Mouse (Mus musculus): ENCODE data around the gene Rangrf. TPM values are rescaled to one million over a fixed set of nuclear protein-coding genes. Genes with fewer than 3 reads are reported as not detected.
"Not testable (repeated sequence)": the region's sequence is repeated elsewhere in the genome, so short reads cannot be mapped to it uniquely, and the experiment has no call there.

The Rangrf gene
- polyA plus RNA-seq, 1 experiment from 2014 or later, result 67.0 TPM

DNA sequence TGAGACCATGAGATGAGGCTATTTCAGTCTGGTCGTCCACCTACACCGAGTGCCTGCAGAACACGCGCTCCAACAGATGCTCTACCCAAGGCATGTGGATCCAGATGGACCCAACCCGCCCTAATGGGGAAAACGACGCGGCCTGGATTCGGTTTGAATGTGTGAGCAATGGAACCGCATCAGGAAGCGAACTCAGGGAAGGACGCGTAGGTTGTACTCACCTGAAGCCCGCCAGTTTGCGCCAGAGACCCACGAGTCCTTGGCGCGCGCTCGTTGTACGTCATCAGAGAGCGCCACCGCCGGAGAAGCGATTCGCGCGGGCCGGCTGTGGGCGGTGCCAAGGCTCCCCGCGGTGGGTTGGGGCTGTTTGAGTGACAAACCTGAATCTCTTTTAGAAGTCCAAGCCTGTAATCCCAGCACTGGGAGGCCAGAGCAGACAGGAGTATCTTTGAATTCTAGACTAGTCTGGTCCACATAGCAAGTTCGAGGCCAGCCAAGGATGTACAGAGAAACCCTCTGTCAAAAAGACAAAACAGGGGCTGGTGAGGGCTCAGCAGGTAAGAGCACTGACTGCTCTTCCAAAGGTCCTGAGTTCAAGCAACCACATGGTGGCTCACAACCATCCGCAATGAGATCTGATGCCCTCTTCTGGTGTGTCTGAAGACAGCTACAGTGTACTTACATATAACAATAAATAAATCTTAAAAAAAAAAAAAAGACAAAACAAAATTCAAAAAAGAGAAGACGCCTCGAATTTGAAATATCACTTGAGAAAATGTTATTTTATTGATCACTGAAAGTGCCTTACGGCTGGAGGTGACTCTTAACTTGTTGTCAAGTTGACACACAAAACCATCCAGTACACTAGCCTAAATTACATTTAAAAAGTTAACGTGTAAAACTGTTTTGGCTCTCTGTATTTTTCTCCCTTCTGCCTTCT, 33.5 kb upstream of the Rangrf start, which contains the start of gene Pfas:
Gene Pfas (minus strand): TSS at position 279 of the 940 bp plus-strand sequence.
- WGBS (ENCODE audit: insufficient replicate concordance), result 9% methylated on average over 38 of the region's 38 CpGs
- Histone ChIP-seq H3K9me3 (replicated peaks; ENCODE audit: control insufficient read depth, low read length) (no peaks in the 10 kb centered on the region), H3K4me1 (ENCODE audit: control insufficient read depth, insufficient read depth, low read length) (peaks cover 12% of the 10 kb centered on the region), H3K4me3 (ENCODE audit: low read depth, low read length) (peak within 1 kb of the TSS; percentile 71), H3K27ac (ENCODE audit: low read depth, low read length) (peak within 1 kb of the TSS; percentile 60; the same call in 1 of the 2 replicates), H3K9ac (ENCODE audit: low read depth, low read length) (peak within 1 kb of the TSS; percentile 82), H3K27me3 (ENCODE audit: control insufficient read depth, insufficient read depth, low read length) (no peaks in the 10 kb centered on the region), H3K4me2 (peak within 1 kb of the TSS; percentile 71), H3K36me3 (ENCODE audit: control insufficient read depth, insufficient read depth, low read length) (no peaks in the 10 kb centered on the region)
- ATAC-seq (replicated peaks; ENCODE audit: insufficient number of reproducible peaks, low FRiP score, low TSS enrichment), result peak; percentile 72

DNA sequence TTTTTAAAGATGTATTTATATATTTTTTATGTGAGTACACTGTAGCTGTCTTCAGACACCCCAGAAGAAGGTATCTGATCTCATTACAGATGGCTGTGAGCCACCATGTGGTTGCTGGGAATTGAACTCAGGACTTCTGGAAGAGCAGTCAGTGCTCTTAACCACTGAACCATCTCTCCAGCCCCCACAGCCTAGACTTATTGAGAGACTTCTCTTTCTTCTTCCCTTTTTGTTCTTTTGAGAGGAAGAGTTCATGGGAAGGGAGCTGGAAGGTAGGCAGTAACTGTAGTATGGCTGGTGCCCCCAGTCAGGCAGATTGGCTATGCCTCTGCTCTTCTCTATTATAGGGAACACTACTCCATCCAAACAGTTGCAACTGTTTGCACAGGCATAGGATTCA, 31.6 kb upstream of the Rangrf start:
- ATAC-seq (replicated peaks; ENCODE audit: insufficient number of reproducible peaks, low FRiP score, low TSS enrichment); H3K9me3 ChIP-seq (replicated peaks; ENCODE audit: control insufficient read depth, low read length); H3K9ac ChIP-seq (ENCODE audit: low read depth, low read length); H3K4me2 ChIP-seq; H3K27me3 ChIP-seq (ENCODE audit: control insufficient read depth, insufficient read depth, low read length); H3K4me3 ChIP-seq (ENCODE audit: low read depth, low read length); H3K27ac ChIP-seq (ENCODE audit: low read depth, low read length); H3K36me3 ChIP-seq (ENCODE audit: control insufficient read depth, insufficient read depth, low read length): not testable (repeated sequence)
- H3K4me1 ChIP-seq (ENCODE audit: control insufficient read depth, insufficient read depth, low read length), result peaks cover 12% of the 10 kb centered on the region

DNA sequence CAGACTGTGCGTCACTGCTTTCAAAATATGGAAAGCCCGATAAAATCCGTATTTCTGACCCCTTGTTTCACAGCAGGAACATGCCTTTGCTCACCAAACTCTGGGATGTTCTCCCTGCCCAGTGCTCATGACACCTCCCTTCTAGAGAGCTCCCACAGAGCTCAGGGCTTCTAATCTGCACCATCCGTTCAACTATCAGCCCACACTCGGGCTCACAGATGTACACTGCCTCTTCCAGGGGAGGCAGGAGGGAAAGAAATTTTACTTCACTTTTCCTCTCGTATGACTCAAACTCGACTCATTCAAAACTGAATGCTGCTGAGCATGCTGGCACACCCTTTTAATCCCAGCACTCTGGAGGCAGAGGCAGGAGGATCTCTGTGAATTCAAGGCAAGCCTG, 30.2 kb upstream of the Rangrf start:
- Histone ChIP-seq H3K4me2 (no peak overlapping the region), H3K4me1 (ENCODE audit: control insufficient read depth, insufficient read depth, low read length) (peaks cover 7% of the 10 kb centered on the region), H3K27me3 (ENCODE audit: control insufficient read depth, insufficient read depth, low read length) (no peaks in the 10 kb centered on the region), H3K36me3 (ENCODE audit: control insufficient read depth, insufficient read depth, low read length) (peaks cover 20% of the 10 kb centered on the region), H3K9me3 (replicated peaks; ENCODE audit: control insufficient read depth, low read length) (no peaks in the 10 kb centered on the region), H3K27ac (ENCODE audit: low read depth, low read length) (no peak overlapping the region), H3K9ac (ENCODE audit: low read depth, low read length) (no peak overlapping the region), H3K4me3 (ENCODE audit: low read depth, low read length) (no peak overlapping the region)
- ATAC-seq (replicated peaks; ENCODE audit: insufficient number of reproducible peaks, low FRiP score, low TSS enrichment), result no peak
- 84% methylated on average over 7 of the region's 7 CpGs for WGBS (ENCODE audit: insufficient replicate concordance)

DNA sequence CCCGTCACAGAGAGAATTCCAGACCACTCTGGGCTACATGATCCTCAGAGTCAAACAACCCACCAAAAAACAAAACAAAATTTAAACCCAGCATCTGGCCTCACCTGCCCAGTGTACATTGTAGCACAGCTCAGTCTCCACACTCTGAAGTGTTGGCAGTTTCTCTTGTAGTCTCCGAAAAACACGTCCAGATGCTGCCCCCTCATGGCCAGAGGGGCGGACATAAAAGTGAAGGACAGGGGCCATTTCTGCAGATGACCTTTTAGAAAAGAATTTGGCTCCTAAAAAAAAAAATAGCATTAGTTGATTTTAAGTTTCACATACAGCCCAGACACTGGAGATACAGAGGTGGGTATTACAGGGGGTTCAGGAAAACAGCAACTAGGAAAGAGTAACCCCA, 28.6 kb upstream of the Rangrf start:
- Histone ChIP-seq H3K4me2 (no peak overlapping the region), H3K27me3 (ENCODE audit: control insufficient read depth, insufficient read depth, low read length) (no peaks in the 10 kb centered on the region), H3K9ac (ENCODE audit: low read depth, low read length) (0 out of 2 replicates have a peak overlapping the region, but pooled peaks have one; percentile 10), H3K36me3 (ENCODE audit: control insufficient read depth, insufficient read depth, low read length) (peaks cover 23% of the 10 kb centered on the region), H3K9me3 (replicated peaks; ENCODE audit: control insufficient read depth, low read length) (no peaks in the 10 kb centered on the region), H3K4me1 (ENCODE audit: control insufficient read depth, insufficient read depth, low read length) (peaks cover 7% of the 10 kb centered on the region), H3K4me3 (ENCODE audit: low read depth, low read length) (no peak overlapping the region), H3K27ac (ENCODE audit: low read depth, low read length) (no peak overlapping the region)
- 53% methylated on average over 4 of the region's 4 CpGs for WGBS (ENCODE audit: insufficient replicate concordance)
- ATAC-seq (replicated peaks; ENCODE audit: insufficient number of reproducible peaks, low FRiP score, low TSS enrichment), result no peak

DNA sequence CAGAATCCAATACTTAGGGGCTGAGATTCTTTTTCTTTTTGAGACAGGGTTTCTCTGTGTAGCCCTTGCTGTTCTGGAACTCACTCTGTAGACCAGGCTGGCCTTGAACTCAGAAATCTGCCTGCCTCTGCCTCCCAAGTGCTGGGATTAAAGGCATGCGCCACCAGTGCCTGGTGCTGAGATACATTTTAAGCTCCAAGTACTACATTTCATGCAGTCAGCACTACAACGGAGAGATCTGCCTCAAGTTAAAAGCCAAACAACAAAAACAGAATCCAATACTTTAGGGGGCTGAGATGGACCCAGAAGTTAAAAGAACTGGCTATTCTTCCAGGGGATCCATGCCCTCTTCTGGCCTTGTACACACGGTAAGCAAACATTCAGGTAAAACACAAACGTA, 27.8 kb upstream of the Rangrf start:
- not testable (repeated sequence) for H3K4me1 ChIP-seq (ENCODE audit: control insufficient read depth, insufficient read depth, low read length); H3K9me3 ChIP-seq (replicated peaks; ENCODE audit: control insufficient read depth, low read length); H3K27me3 ChIP-seq (ENCODE audit: control insufficient read depth, insufficient read depth, low read length); H3K4me3 ChIP-seq (ENCODE audit: low read depth, low read length); H3K4me2 ChIP-seq; H3K9ac ChIP-seq (ENCODE audit: low read depth, low read length); ATAC-seq (replicated peaks; ENCODE audit: insufficient number of reproducible peaks, low FRiP score, low TSS enrichment); H3K27ac ChIP-seq (ENCODE audit: low read depth, low read length)
- peaks cover 23% of the 10 kb centered on the region for H3K36me3 ChIP-seq (ENCODE audit: control insufficient read depth, insufficient read depth, low read length)
- WGBS (ENCODE audit: insufficient replicate concordance), result 94% methylated on average over 4 of the region's 4 CpGs

DNA sequence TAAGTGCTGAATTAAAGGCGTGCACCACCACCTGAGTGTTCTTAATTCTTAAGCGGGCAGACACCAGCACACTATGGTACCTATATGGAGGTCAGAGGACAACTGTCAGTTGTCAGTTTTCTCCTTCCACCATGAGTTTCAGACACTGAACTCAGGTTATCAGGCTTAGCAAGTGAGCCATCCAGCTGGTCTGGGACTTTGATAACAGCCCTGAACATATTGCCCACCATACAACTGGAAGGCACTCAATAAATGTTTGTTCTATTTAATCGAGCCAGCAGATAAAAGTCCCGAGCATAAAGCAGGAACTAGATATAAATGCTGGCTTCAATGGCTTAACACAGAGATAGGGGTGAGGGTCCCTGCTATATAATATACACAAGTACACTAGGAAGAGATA, 22.1 kb upstream of the Rangrf start:
- Histone ChIP-seq H3K9ac (ENCODE audit: low read depth, low read length) (no peak overlapping the region), H3K4me3 (ENCODE audit: low read depth, low read length) (no peak overlapping the region), H3K9me3 (replicated peaks; ENCODE audit: control insufficient read depth, low read length) (no peaks in the 10 kb centered on the region), H3K27ac (ENCODE audit: low read depth, low read length) (no peak overlapping the region), H3K36me3 (ENCODE audit: control insufficient read depth, insufficient read depth, low read length) (peaks cover 43% of the 10 kb centered on the region), H3K4me2 (no peak overlapping the region), H3K27me3 (ENCODE audit: control insufficient read depth, insufficient read depth, low read length) (no peaks in the 10 kb centered on the region), H3K4me1 (ENCODE audit: control insufficient read depth, insufficient read depth, low read length) (no peaks in the 10 kb centered on the region)
- no peak for ATAC-seq (replicated peaks; ENCODE audit: insufficient number of reproducible peaks, low FRiP score, low TSS enrichment)
- 84% methylated on average over 4 of the region's 4 CpGs for WGBS (ENCODE audit: insufficient replicate concordance)

DNA sequence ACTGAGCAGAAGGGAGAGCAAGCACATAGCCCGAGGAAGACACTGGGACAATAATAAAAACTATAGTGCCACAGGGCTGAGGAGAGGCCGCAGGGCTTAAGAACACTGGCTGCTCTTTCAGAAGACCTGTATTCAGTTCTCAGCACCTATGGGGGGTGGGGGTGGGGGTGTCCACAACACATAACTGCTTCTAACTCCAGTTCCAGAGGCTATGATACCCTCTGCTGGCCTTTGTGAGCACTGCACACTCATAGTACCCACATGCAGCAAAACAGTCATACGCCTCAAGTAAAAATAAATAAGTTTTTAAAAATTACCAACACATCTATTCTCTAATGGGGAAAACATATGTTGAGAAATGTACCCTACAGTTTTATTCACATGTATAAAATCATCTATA, 19.4 kb upstream of the Rangrf start:
- Histone ChIP-seq H3K9me3 (replicated peaks; ENCODE audit: control insufficient read depth, low read length) (no peaks in the 10 kb centered on the region), H3K4me2 (no peak overlapping the region), H3K4me1 (ENCODE audit: control insufficient read depth, insufficient read depth, low read length) (no peaks in the 10 kb centered on the region), H3K27me3 (ENCODE audit: control insufficient read depth, insufficient read depth, low read length) (no peaks in the 10 kb centered on the region), H3K36me3 (ENCODE audit: control insufficient read depth, insufficient read depth, low read length) (peaks cover 39% of the 10 kb centered on the region), H3K27ac (ENCODE audit: low read depth, low read length) (no peak overlapping the region), H3K4me3 (ENCODE audit: low read depth, low read length) (no peak overlapping the region), H3K9ac (ENCODE audit: low read depth, low read length) (no peak overlapping the region)
- no peak; the same call in 1 of the 2 replicates for ATAC-seq (replicated peaks; ENCODE audit: insufficient number of reproducible peaks, low FRiP score, low TSS enrichment)
- 91% methylated on average over 3 of the region's 3 CpGs for WGBS (ENCODE audit: insufficient replicate concordance)

DNA sequence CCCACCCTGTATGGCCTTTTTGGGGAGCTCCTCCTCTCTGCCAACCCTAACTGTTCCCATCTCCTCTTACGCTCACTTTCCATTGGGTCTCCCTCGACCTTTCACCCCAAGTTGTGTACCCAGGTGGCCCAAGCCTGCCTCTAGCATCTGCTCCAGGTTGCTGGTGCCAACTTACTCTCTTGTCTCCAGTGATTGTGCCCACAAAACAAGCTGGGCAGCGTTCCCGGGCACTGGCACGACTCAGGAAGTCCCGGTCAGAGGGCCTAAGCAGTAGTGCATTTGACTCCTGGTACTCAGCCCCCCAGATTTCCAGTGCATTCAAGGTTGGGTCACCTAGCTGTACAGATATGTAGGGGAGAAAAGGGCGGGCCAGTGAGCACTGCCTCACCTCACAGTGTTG, 18.1 kb upstream of the Rangrf start:
- ATAC-seq (replicated peaks; ENCODE audit: insufficient number of reproducible peaks, low FRiP score, low TSS enrichment), result no peak
- H3K9me3 ChIP-seq (replicated peaks; ENCODE audit: control insufficient read depth, low read length), result no peaks in the 10 kb centered on the region
- no peak overlapping the region for H3K27ac ChIP-seq (ENCODE audit: low read depth, low read length)
- H3K9ac ChIP-seq (ENCODE audit: low read depth, low read length), result no peak overlapping the region
- H3K4me3 ChIP-seq (ENCODE audit: low read depth, low read length), result no peak overlapping the region
- 93% methylated on average over 7 of the region's 7 CpGs for WGBS (ENCODE audit: insufficient replicate concordance)
- H3K4me1 ChIP-seq (ENCODE audit: control insufficient read depth, insufficient read depth, low read length), result no peaks in the 10 kb centered on the region
- H3K27me3 ChIP-seq (ENCODE audit: control insufficient read depth, insufficient read depth, low read length), result no peaks in the 10 kb centered on the region
- H3K36me3 ChIP-seq (ENCODE audit: control insufficient read depth, insufficient read depth, low read length), result peaks cover 44% of the 10 kb centered on the region
- H3K4me2 ChIP-seq, result no peak overlapping the region

DNA sequence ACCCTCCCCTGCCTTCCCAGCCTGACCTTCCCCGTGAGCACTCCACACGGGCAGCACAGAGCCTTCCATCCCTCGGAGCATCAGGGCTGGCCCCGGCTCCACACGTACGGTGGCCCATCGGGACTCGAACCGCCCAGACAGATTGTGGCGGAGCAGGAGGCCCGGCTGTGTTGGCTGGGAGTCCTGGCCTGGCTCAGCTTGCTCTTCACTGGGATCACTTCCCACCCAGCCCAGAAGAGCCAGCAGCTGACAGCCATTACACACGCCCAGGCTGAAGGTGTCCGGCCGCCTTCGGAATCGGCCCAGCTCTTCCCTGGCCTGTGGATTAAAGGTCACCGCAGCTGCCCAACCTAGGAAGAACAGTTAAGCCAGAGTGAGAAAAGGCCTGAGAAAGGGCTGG, 13.4 kb upstream of the Rangrf start:
- H3K9ac ChIP-seq (ENCODE audit: low read depth, low read length), result no peak overlapping the region
- H3K27ac ChIP-seq (ENCODE audit: low read depth, low read length), result no peak overlapping the region
- no peak overlapping the region for H3K4me2 ChIP-seq
- WGBS (ENCODE audit: insufficient replicate concordance), result 90% methylated on average over 17 of the region's 17 CpGs
- H3K9me3 ChIP-seq (replicated peaks; ENCODE audit: control insufficient read depth, low read length), result no peaks in the 10 kb centered on the region
- H3K36me3 ChIP-seq (ENCODE audit: control insufficient read depth, insufficient read depth, low read length), result peaks cover 32% of the 10 kb centered on the region
- H3K27me3 ChIP-seq (ENCODE audit: control insufficient read depth, insufficient read depth, low read length), result no peaks in the 10 kb centered on the region
- H3K4me3 ChIP-seq (ENCODE audit: low read depth, low read length), result no peak overlapping the region
- H3K4me1 ChIP-seq (ENCODE audit: control insufficient read depth, insufficient read depth, low read length), result no peaks in the 10 kb centered on the region
- ATAC-seq (replicated peaks; ENCODE audit: insufficient number of reproducible peaks, low FRiP score, low TSS enrichment), result no peak
